Mouse (Mus musculus): Measurements from ENCODE around the gene Cdk19.

The Cdk19 gene

GRCm38 (mm10) chr10:40442076-40442475 is 102.7 kb downstream of the Cdk19 start:
- DNase-seq (ENCODE audit: low spot score): no peak

DNA sequence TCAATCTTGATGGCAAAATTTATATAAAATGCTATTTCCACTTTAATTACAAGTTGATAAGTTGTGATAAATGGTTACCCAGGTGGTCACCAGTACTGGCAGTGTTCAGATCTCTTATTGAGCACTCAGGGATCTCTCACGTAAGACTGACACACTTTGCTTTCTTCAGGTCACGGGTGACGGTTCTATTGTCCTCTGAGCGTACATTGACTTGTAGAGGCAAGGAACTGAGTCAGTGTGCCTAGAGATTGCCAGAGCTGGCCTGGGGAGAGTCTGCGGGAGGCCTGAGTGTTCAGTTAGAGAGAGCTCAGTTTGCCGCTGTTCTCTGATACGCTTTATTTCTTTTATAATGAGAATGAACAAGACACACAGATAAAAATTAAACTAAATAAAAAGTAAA is 104.0 kb downstream of the Cdk19 start:
- DNase-seq (ENCODE audit: low spot score): no peak

GRCm38 (mm10) chr10:40443806-40444357 is 104.5 kb downstream of the Cdk19 start:
- no peak for DNase-seq (ENCODE audit: low spot score)

GRCm38 (mm10) chr10:40444586-40444985 is 105.2 kb downstream of the Cdk19 start:
- DNase-seq (ENCODE audit: low spot score): no peak

GRCm38 (mm10) chr10:40446088-40446604 is 106.8 kb downstream of the Cdk19 start:
- no peak for DNase-seq (ENCODE audit: low spot score)

- no peak for DNase-seq (ENCODE audit: low spot score)
Measured at GRCm38 (mm10) chr10:40446630-40447029, 107.3 kb downstream of the Cdk19 start.

DNA sequence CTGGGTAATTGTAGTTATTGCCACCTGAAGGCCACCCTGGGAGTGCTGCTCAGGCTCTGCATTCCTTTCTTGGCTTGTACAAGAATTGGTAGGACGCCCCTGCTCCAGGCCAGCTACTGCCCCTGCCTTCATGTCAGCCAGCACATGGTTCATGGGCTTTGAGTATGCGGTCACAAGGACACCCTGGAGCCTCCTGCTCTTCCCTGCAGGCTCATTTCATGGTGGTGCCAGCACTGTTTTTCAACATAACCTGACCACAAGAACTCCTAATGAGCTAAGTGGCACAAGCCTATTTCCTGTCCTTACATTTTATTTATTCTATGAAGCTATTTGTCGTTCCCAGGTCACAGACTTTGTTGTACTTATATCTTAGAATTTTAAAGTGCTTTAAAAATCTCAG is 107.9 kb downstream of the Cdk19 start:
- DNase-seq (ENCODE audit: low spot score): no peak

DNA sequence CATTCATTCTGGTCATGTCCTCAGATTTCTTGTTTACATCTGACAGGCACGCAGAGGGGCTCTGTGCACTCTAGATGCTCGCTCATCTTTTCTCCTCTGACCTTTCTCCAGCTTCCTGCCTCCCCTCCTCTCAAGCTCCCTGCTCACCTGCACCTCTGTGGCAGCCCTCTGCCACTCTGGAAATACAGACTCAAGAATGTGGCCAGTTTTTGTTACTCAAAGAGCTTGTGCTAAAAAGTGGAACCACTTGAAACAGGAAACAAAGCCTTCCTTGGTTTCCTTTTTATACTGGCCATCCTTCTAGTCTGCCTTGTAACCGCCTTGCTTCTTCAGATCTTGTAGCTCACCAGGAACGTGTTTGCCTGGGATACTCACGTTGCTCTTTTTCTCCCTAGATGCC is 108.6 kb downstream of the Cdk19 start:
- DNase-seq (ENCODE audit: low spot score): no peak

- no peak for DNase-seq (ENCODE audit: low spot score)
Measured at GRCm38 (mm10) chr10:40448444-40448843, 109.1 kb downstream of the Cdk19 start.

DNA sequence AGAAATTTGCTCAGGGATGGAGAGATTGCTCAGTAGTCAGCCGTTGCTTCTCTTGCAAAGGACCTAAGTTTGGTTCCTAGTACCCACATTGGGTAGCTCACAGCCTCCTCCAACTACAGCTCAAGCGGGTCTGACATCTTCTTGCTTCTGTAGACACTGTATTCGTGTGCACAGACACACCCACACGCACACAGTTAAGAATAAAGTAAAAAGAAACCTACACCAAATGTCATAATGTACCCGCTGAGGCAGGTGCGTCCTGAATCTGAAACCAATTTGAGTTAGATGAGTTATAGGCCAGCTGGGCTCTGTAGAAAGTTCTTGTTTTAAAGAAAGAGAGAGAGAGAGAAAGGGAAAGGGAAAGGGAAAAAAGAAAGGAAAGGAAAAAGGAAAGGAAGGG is 110.2 kb downstream of the Cdk19 start:
- DNase-seq (ENCODE audit: low spot score): no peak

DNA sequence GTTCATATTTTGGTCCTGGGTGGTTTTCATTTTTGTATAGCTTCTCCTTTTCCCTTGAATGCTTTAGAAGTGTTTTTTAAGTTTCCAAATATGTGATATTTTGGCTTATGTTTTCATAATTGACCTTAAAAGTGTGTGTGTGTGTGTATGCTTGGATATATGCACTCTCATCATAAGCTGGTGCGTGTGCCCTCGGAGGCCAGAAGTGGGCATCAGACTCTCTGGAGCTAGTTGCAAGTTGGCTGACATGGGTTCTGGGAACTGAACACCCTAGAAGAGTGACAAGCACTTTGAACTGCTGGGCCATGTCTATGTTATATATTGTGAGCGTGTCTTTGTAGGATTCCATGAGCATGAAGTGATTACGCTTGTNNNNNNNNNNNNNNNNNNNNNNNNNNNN is 110.8 kb downstream of the Cdk19 start:
- DNase-seq (ENCODE audit: low spot score): no peak

- DNase-seq (ENCODE audit: low spot score): no peak
Measured at GRCm38 (mm10) chr10:40457116-40457515, 117.8 kb downstream of the Cdk19 start.

DNA sequence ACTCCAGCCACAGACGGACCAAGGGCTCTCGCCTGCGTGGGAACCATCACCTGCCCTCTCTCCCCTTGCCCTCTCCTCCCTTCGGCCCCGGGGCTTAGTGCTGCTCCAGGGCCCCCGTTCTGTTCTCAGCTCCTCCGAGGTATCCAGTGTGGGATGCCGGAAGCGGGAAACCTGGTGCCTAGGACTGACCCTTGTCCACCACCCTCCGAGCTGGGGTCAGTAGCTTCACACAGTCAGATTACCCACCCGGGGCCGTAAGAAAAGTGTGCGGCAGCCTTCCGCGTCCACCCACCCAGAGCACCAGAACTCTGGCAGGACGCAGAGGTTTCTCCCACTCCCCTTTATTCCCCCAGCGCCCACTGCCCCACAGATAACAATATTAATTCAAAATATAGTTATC is 119.8 kb downstream of the Cdk19 start:
- no peak for DNase-seq (ENCODE audit: low spot score)

DNA sequence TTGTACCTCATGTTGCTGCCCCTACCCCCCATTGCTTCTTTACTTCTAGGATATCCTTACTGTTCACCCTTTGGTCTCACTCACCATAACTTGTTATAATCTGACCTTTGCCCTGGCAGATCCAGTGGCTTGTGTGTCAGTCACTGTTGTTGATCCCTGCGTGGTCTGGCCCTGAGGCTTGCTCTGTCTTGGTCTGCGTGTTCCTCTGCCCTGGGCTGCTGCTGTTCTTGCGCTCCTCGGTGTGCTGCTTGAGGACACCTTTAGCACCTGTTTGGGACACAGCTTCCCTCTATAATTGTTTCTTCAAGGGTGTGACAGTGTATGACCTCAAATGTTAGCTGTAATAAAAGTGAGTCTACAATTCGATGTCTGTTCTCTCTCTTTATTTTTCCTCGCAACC is 122.0 kb downstream of the Cdk19 start:
- DNase-seq (ENCODE audit: low spot score): no peak

GRCm38 (mm10) chr10:40462257-40462656 is 122.9 kb downstream of the Cdk19 start:
- DNase-seq (ENCODE audit: low spot score): no peak

GRCm38 (mm10) chr10:40467174-40467911 is 128.0 kb downstream of the Cdk19 start:
- DNase-seq (ENCODE audit: low spot score): no peak

- no peak for DNase-seq (ENCODE audit: low spot score)
Measured at GRCm38 (mm10) chr10:40467912-40468254, 128.5 kb downstream of the Cdk19 start.

- DNase-seq (ENCODE audit: low spot score): no peak
Measured at GRCm38 (mm10) chr10:40469145-40469544, 129.8 kb downstream of the Cdk19 start.

- no peak for DNase-seq (ENCODE audit: low spot score)
Measured at GRCm38 (mm10) chr10:40476535-40477285, 137.3 kb downstream of the Cdk19 start.

- DNase-seq (ENCODE audit: low spot score): no peak
Measured at GRCm38 (mm10) chr10:40477426-40478075, 138.2 kb downstream of the Cdk19 start.

DNA sequence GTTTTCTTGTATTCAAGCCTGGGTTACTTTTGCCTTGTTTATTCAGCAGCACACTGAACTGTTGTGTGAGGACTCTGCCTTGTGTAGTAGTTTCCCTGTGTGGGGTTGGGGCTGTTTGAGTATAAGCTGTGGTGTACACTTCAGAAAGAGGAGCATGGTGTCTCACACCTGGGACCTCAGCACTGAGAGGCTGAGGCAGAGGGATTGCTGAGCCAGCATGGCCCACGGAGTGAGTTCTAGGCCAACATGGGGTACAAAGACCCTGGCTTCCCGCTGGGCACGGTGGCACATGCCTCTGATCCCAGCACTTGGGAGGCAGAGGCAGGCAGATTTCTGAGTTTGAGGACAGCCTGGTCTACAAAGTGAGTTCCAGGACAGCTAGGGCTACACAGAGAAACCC is 139.3 kb downstream of the Cdk19 start:
- DNase-seq (ENCODE audit: low spot score): no peak

DNA sequence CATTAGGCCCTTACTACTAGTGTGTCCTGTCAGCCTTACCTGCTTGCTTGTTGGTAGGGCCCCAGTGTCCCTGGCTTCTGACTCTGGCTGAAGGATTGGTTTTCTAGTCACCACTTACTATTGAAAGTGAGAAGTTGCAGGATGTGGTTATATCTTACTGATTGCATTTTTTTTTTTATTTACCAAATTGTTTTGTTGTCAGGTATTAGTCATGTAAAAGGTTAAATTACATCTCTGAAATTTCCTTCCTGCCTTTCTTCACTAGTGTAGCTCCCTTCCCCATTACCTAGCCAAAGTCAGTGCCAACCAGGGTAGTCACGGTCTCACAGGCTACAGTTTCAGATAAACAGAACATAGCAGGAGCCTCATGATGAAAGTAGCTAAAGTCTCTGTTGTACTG is 139.9 kb downstream of the Cdk19 start:
- no peak for DNase-seq (ENCODE audit: low spot score)
